ENCODE assay signal across 8 mouse cellular contexts in genomic region chr8:125995101-125995986, GRCm38 (mm10). TPM values are rescaled to one million over a fixed set of nuclear protein-coding genes. Genes with fewer than 3 reads are reported as not detected.
DNase-seq lines count a peak whose midpoint lies in the region; ATAC-seq and TF ChIP-seq lines count a peak whose summit lies in the region.

Gene Kcnk1, plus strand, starts transcription at chr8:125995170.

- no peak for TF ChIP-seq EP300 in lung, postnatal 0 days (IDR thresholded peaks at IDR 0.05)

- H3K4me1 ChIP-seq in thymus, adult 2 months (replicated peaks; ENCODE audit: control insufficient read depth, insufficient read depth, low read length): no peaks in the 10 kb centered on the region
- H3K4me1 ChIP-seq in embryonic facial prominence, embryonic 15.5 days: peaks cover 19% of the 10 kb centered on the region
- H3K4me1 ChIP-seq in hindbrain, embryonic 14.5 days (replicated peaks; ENCODE audit: control insufficient read depth, insufficient read depth, low read length): peaks cover 33% of the 10 kb centered on the region
- 0 out of 2 replicates have a peak, but pooled peaks cover 3% of the 10 kb centered on the region for H3K4me1 ChIP-seq in lung, postnatal 0 days (ENCODE audit: insufficient read depth, low read depth, low read length)

- H3K36me3 ChIP-seq in thymus, adult 2 months (ENCODE audit: control insufficient read depth, insufficient read depth, low read length): no peaks in the 10 kb centered on the region
- H3K36me3 ChIP-seq in embryonic facial prominence, embryonic 15.5 days: no peaks in the 10 kb centered on the region
- H3K36me3 ChIP-seq in hindbrain, embryonic 14.5 days (replicated peaks; ENCODE audit: control insufficient read depth, insufficient read depth): no peaks in the 10 kb centered on the region
- H3K36me3 ChIP-seq in lung, postnatal 0 days (ENCODE audit: insufficient read depth, low read length): no peaks in the 10 kb centered on the region

- H3K27ac ChIP-seq in thymus, adult 2 months (ENCODE audit: control insufficient read depth, insufficient read depth, low read length): no peak within 1 kb of the TSS
- H3K27ac ChIP-seq in embryonic facial prominence, embryonic 15.5 days (replicated peaks): peak within 1 kb of the TSS; percentile 51
- H3K27ac ChIP-seq in hindbrain, embryonic 14.5 days: peak within 1 kb of the TSS; percentile 86
- H3K27ac ChIP-seq in lung, postnatal 0 days (ENCODE audit: low read length): peak within 1 kb of the TSS; percentile 81

- peak within 1 kb of the TSS; percentile 45 for H3K9ac ChIP-seq in embryonic facial prominence, embryonic 15.5 days
- H3K9ac ChIP-seq in hindbrain, embryonic 14.5 days: peak within 1 kb of the TSS; percentile 73
- peak within 1 kb of the TSS; percentile 43 for H3K9ac ChIP-seq in lung, postnatal 0 days (replicated peaks; ENCODE audit: low read depth)

- WGBS in thymus, adult 2 months: 3% methylated on average over 73 of the region's 73 CpGs
- under 1% methylated on average over 73 of the region's 73 CpGs for WGBS in embryonic facial prominence, embryonic 15.5 days
- under 1% methylated on average over 70 of the region's 73 CpGs for WGBS in hindbrain, embryonic 14.5 days
- 1% methylated on average over 68 of the region's 73 CpGs for WGBS in lung, postnatal 0 days

- peaks cover 7% of the 10 kb centered on the region; the same call in 1 of the 2 replicates for H3K27me3 ChIP-seq in thymus, adult 2 months (ENCODE audit: control insufficient read depth, insufficient read depth, low read length)
- peaks cover 30% of the 10 kb centered on the region for H3K27me3 ChIP-seq in embryonic facial prominence, embryonic 15.5 days
- H3K27me3 ChIP-seq in hindbrain, embryonic 14.5 days (ENCODE audit: control insufficient read depth, insufficient read depth, low read length): peaks cover 30% of the 10 kb centered on the region
- peaks cover 15% of the 10 kb centered on the region for H3K27me3 ChIP-seq in lung, postnatal 0 days (replicated peaks; ENCODE audit: insufficient read depth, low read length)

- no peaks in the 10 kb centered on the region for H3K9me3 ChIP-seq in embryonic facial prominence, embryonic 15.5 days (replicated peaks)
- H3K9me3 ChIP-seq in hindbrain, embryonic 14.5 days (ENCODE audit: control insufficient read depth, low read length): no peaks in the 10 kb centered on the region
- H3K9me3 ChIP-seq in lung, postnatal 0 days (ENCODE audit: low read length): no peaks in the 10 kb centered on the region

- no peak for TF ChIP-seq POLR2A in thymus, adult 2 months (IDR thresholded peaks at IDR 0.05; ENCODE audit: control insufficient read depth, extremely low read depth, insufficient read depth, low read length, poor library complexity)

- peak; percentile 2 for DNase-seq in thymus, adult 2 months
- DNase-seq in thymus, adult 18-20 months: no peak
- DNase-seq in hindbrain, embryonic 14.5 days (ENCODE audit: low spot score): peak; percentile 61
- peak; percentile 76 for DNase-seq in layer of hippocampus, postnatal 36 days
- peak; percentile 88 for DNase-seq in lung, postnatal 0 days (ENCODE audit: low spot score)
- DNase-seq in right cerebral cortex, postnatal 25 days: peak; percentile 87

- no peak for TF ChIP-seq CTCF in thymus, adult 2 months (IDR thresholded peaks at IDR 0.05; ENCODE audit: borderline replicate concordance, control insufficient read depth, extremely low read depth, insufficient read depth, low read length, poor library complexity)
- TF ChIP-seq CTCF in lung, postnatal 0 days (IDR thresholded peaks at IDR 0.05): peak; percentile 26

- H3K4me3 ChIP-seq in thymus, adult 2 months (ENCODE audit: control insufficient read depth, insufficient read depth, low read length): no peak within 1 kb of the TSS
- H3K4me3 ChIP-seq in embryonic facial prominence, embryonic 15.5 days (replicated peaks): peak within 1 kb of the TSS; percentile 59
- peak within 1 kb of the TSS; percentile 44 for H3K4me3 ChIP-seq in hindbrain, embryonic 14.5 days (replicated peaks; ENCODE audit: low read length)
- peak within 1 kb of the TSS; percentile 41 for H3K4me3 ChIP-seq in lung, postnatal 0 days (ENCODE audit: low read depth, low read length)

- peak within 1 kb of the TSS; percentile 91 for H3K4me2 ChIP-seq in embryonic facial prominence, embryonic 15.5 days (replicated peaks)
- peak within 1 kb of the TSS; percentile 66 for H3K4me2 ChIP-seq in hindbrain, embryonic 14.5 days (replicated peaks)
- H3K4me2 ChIP-seq in lung, postnatal 0 days (replicated peaks; ENCODE audit: low read depth, low read length): peak within 1 kb of the TSS; percentile 60

- ATAC-seq in embryonic facial prominence, embryonic 15.5 days (ENCODE audit: insufficient number of reproducible peaks, low FRiP score, low TSS enrichment, low read depth): peak; percentile 70
- peak; percentile 67 for ATAC-seq in hindbrain, embryonic 14.5 days (ENCODE audit: low FRiP score)
- ATAC-seq in lung, postnatal 0 days: peak; percentile 79
- no peak for ATAC-seq in megakaryocyte, adult 5-6 weeks (ENCODE audit: poor library complexity, severe bottlenecking)

RNA-seq across cellular contexts. Expression of gene Kcnk1, which starts in this region (rescaled TPM):
- 1.1 and 1.6 TPM in 2 replicates for polyA plus RNA-seq in thymus, adult 2 months (2012; rRNA removed)
- 20.5 and 25.4 TPM in 2 replicates for polyA plus RNA-seq in embryonic facial prominence, embryonic 15.5 days (2015; fragmentation: Nextera tagmentation; extraction: Ambion mirVana)
- 20.8 and 29.7 TPM in 2 replicates for polyA plus RNA-seq in hindbrain, embryonic 14.5 days (2014; fragmentation: Nextera tagmentation; extraction: Ambion mirVana)
- total RNA-seq in layer of hippocampus, postnatal 36 days (2021): 10 to 100 TPM; 69.4 to 82.5 TPM
- 34.0 and 63.6 TPM in 2 replicates for polyA plus RNA-seq in lung, postnatal 0 days (2015; fragmentation: Nextera tagmentation; extraction: Ambion mirVana)
- total RNA-seq in megakaryocyte, adult 5-6 weeks (2015): 0.13 and 0.46 TPM in 2 replicates
- total RNA-seq in megakaryocyte, adult 5-6 weeks (2017): 0.77 TPM in 1 of 2 replicates, not detected in the other

Comparison
In these comparisons a context has a peak if more than half of its experiments do, and no peak if none do; other contexts are left out.
1. RNA of gene Kcnk1 (total RNA-seq): 69.4 to 82.5 TPM in layer of hippocampus, postnatal 36 days; 0.13 to 0.77 TPM in megakaryocyte, adult 5-6 weeks; every median in the first group is over 10 times any median in the second.
2. DNase-seq: peak in thymus, adult 2 months (single experiment), hindbrain, embryonic 14.5 days (single experiment), layer of hippocampus, postnatal 36 days (2 of 2), lung, postnatal 0 days (single experiment) and right cerebral cortex, postnatal 25 days (single experiment); none in thymus, adult 18-20 months (0 of 2).
3. Peak in every context shown above with its lines, with median percentiles within 50 percentile points of each other: H3K4me2 ChIP-seq and H3K9ac ChIP-seq.